Mouse (Mus musculus): ENCODE results near the gene Trim52. TPM values are rescaled to one million over a fixed set of nuclear protein-coding genes. Genes with fewer than 3 reads are reported as not detected.

Trim52 gene
- polyA plus RNA-seq (2016; fragmentation: Nextera tagmentation; extraction: Ambion mirVana) = not detected in 2 replicates

GRCm38 (mm10) chr14:106105980-106106379 lies at the start of gene Trim52:
Gene Trim52, plus strand, starts transcription at chr14:106106198.
- H3K27me3 ChIP-seq (ENCODE audit: insufficient read depth, poor library complexity, severe bottlenecking) = no peaks in the 10 kb centered on the region
- no peak within 1 kb of the TSS for H3K4me3 ChIP-seq
- no peaks in the 10 kb centered on the region for H3K4me1 ChIP-seq
- no peaks in the 10 kb centered on the region for H3K36me3 ChIP-seq
- 96% methylated on average over 21 of the region's 21 CpGs for WGBS
- DNase-seq (ENCODE audit: low spot score) = no peak
- peaks cover 4% of the 10 kb centered on the region; the same call in 1 of the 2 replicates for H3K9me3 ChIP-seq
- H3K27ac ChIP-seq = no peak within 1 kb of the TSS

- 85% methylated on average over 1 of the region's 1 CpGs for WGBS
- Histone ChIP-seq H3K4me1 (no peaks in the 10 kb centered on the region), H3K4me3 (no peak overlapping the region), H3K36me3 (no peaks in the 10 kb centered on the region), H3K9me3 (no peaks in the 10 kb centered on the region), H3K27me3 (ENCODE audit: insufficient read depth, poor library complexity, severe bottlenecking) (no peaks in the 10 kb centered on the region), H3K27ac (no peak overlapping the region)
- no peak for DNase-seq (ENCODE audit: low spot score)
These were observed 33.4 kb upstream of the Trim52 start for GRCm38 (mm10) chr14:106072608-106073007.

GRCm38 (mm10) chr14:106075181-106076064 lies 30.6 kb upstream of the Trim52 start:
- Histone ChIP-seq H3K4me3 (no peak overlapping the region), H3K36me3 (no peaks in the 10 kb centered on the region), H3K27me3 (ENCODE audit: insufficient read depth, poor library complexity, severe bottlenecking) (no peaks in the 10 kb centered on the region), H3K27ac (no peak overlapping the region), H3K4me1 (no peaks in the 10 kb centered on the region), H3K9me3 (no peaks in the 10 kb centered on the region)
- no peak for DNase-seq (ENCODE audit: low spot score)
- 79% methylated on average over 3 of the region's 3 CpGs for WGBS

GRCm38 (mm10) chr14:106088480-106089037 lies 17.4 kb upstream of the Trim52 start:
- Histone ChIP-seq H3K27me3 (ENCODE audit: insufficient read depth, poor library complexity, severe bottlenecking) (no peaks in the 10 kb centered on the region), H3K27ac (no peak overlapping the region), H3K4me3 (no peak overlapping the region), H3K9me3 (no peaks in the 10 kb centered on the region), H3K4me1 (no peaks in the 10 kb centered on the region), H3K36me3 (no peaks in the 10 kb centered on the region)
- DNase-seq (ENCODE audit: low spot score) = no peak
- 55% methylated on average over 13 of the region's 13 CpGs for WGBS

- Histone ChIP-seq H3K9me3 (no peaks in the 10 kb centered on the region), H3K36me3 (no peaks in the 10 kb centered on the region), H3K4me3 (no peak overlapping the region), H3K27me3 (ENCODE audit: insufficient read depth, poor library complexity, severe bottlenecking) (no peaks in the 10 kb centered on the region), H3K4me1 (no peaks in the 10 kb centered on the region), H3K27ac (no peak overlapping the region)
- WGBS = 87% methylated on average over 4 of the region's 4 CpGs
- no peak for DNase-seq (ENCODE audit: low spot score)
These were observed 9.2 kb upstream of the Trim52 start for GRCm38 (mm10) chr14:106096816-106097215.

- Histone ChIP-seq H3K4me3 (no peak overlapping the region), H3K4me1 (no peaks in the 10 kb centered on the region), H3K27me3 (ENCODE audit: insufficient read depth, poor library complexity, severe bottlenecking) (no peaks in the 10 kb centered on the region), H3K36me3 (no peaks in the 10 kb centered on the region), H3K27ac (no peak overlapping the region), H3K9me3 (peaks cover under 1% of the 10 kb centered on the region; the same call in 1 of the 2 replicates)
- DNase-seq (ENCODE audit: low spot score) = no peak
- 86% methylated on average over 14 of the region's 14 CpGs for WGBS
These were observed 5.1 kb upstream of the Trim52 start for GRCm38 (mm10) chr14:106100858-106101257.

- 96% methylated on average over 22 of the region's 22 CpGs for WGBS
- DNase-seq (ENCODE audit: low spot score) = no peak
- no peaks in the 10 kb centered on the region for H3K4me1 ChIP-seq
- no peak overlapping the region for H3K27ac ChIP-seq
- peaks cover 4% of the 10 kb centered on the region; the same call in 1 of the 2 replicates for H3K9me3 ChIP-seq
- no peak overlapping the region for H3K4me3 ChIP-seq
- no peaks in the 10 kb centered on the region for H3K36me3 ChIP-seq
- H3K27me3 ChIP-seq (ENCODE audit: insufficient read depth, poor library complexity, severe bottlenecking) = no peaks in the 10 kb centered on the region
These were observed 427 bp downstream of the Trim52 start for GRCm38 (mm10) chr14:106106425-106106824.

- H3K4me1 ChIP-seq = no peaks in the 10 kb centered on the region
- H3K9me3 ChIP-seq = no peaks in the 10 kb centered on the region
- WGBS = 72% methylated on average over 2 of the region's 2 CpGs
- no peaks in the 10 kb centered on the region for H3K36me3 ChIP-seq
- H3K27ac ChIP-seq = no peak overlapping the region
- H3K27me3 ChIP-seq (ENCODE audit: insufficient read depth, poor library complexity, severe bottlenecking) = no peaks in the 10 kb centered on the region
- DNase-seq (ENCODE audit: low spot score) = no peak
- H3K4me3 ChIP-seq = no peak overlapping the region
These were observed 13.4 kb downstream of the Trim52 start for GRCm38 (mm10) chr14:106119371-106119770.

- no peak overlapping the region for H3K4me3 ChIP-seq
- no peaks in the 10 kb centered on the region for H3K4me1 ChIP-seq
- H3K27me3 ChIP-seq (ENCODE audit: insufficient read depth, poor library complexity, severe bottlenecking) = no peaks in the 10 kb centered on the region
- no peak overlapping the region for H3K27ac ChIP-seq
- no peaks in the 10 kb centered on the region for H3K36me3 ChIP-seq
- H3K9me3 ChIP-seq = no peaks in the 10 kb centered on the region
- no peak for DNase-seq (ENCODE audit: low spot score)
These were observed 30.3 kb downstream of the Trim52 start for GRCm38 (mm10) chr14:106136272-106136671.

GRCm38 (mm10) chr14:106151188-106151587 lies 45.2 kb downstream of the Trim52 start:
- Histone ChIP-seq H3K36me3 (no peaks in the 10 kb centered on the region), H3K9me3 (no peaks in the 10 kb centered on the region), H3K27ac (no peak overlapping the region), H3K4me1 (no peaks in the 10 kb centered on the region), H3K27me3 (ENCODE audit: insufficient read depth, poor library complexity, severe bottlenecking) (no peaks in the 10 kb centered on the region), H3K4me3 (no peak overlapping the region)
- 76% methylated on average over 2 of the region's 2 CpGs for WGBS
- DNase-seq (ENCODE audit: low spot score) = no peak

GRCm38 (mm10) chr14:106154879-106155576 lies 49.0 kb downstream of the Trim52 start:
- no peak overlapping the region for H3K4me3 ChIP-seq
- no peaks in the 10 kb centered on the region for H3K9me3 ChIP-seq
- H3K27me3 ChIP-seq (ENCODE audit: insufficient read depth, poor library complexity, severe bottlenecking) = no peaks in the 10 kb centered on the region
- WGBS = 80% methylated on average over 7 of the region's 7 CpGs
- no peak overlapping the region for H3K27ac ChIP-seq
- DNase-seq (ENCODE audit: low spot score) = no peak
- no peaks in the 10 kb centered on the region for H3K36me3 ChIP-seq
- no peaks in the 10 kb centered on the region for H3K4me1 ChIP-seq

- WGBS = 88% methylated on average over 1 of the region's 1 CpGs
- no peaks in the 10 kb centered on the region for H3K9me3 ChIP-seq
- H3K36me3 ChIP-seq = no peaks in the 10 kb centered on the region
- no peak overlapping the region for H3K4me3 ChIP-seq
- DNase-seq (ENCODE audit: low spot score) = no peak
- H3K27me3 ChIP-seq (ENCODE audit: insufficient read depth, poor library complexity, severe bottlenecking) = no peaks in the 10 kb centered on the region
- H3K27ac ChIP-seq = no peak overlapping the region
- no peaks in the 10 kb centered on the region for H3K4me1 ChIP-seq
These were observed 50.5 kb downstream of the Trim52 start for GRCm38 (mm10) chr14:106156533-106156932.

- H3K9me3 ChIP-seq = no peaks in the 10 kb centered on the region
- H3K4me3 ChIP-seq = no peak overlapping the region
- no peak overlapping the region for H3K27ac ChIP-seq
- no peaks in the 10 kb centered on the region for H3K4me1 ChIP-seq
- H3K27me3 ChIP-seq (ENCODE audit: insufficient read depth, poor library complexity, severe bottlenecking) = no peaks in the 10 kb centered on the region
- no peaks in the 10 kb centered on the region for H3K36me3 ChIP-seq
- 59% methylated on average over 3 of the region's 3 CpGs for WGBS
- no peak for DNase-seq (ENCODE audit: low spot score)
These were observed 56.3 kb downstream of the Trim52 start for GRCm38 (mm10) chr14:106162331-106162730.
